Mouse (Mus musculus): ENCODE measurements around the gene Gm10322. TPM values are rescaled to one million over a fixed set of nuclear protein-coding genes. Genes with fewer than 3 reads are reported as not detected.

Gm10322 gene
- total RNA-seq, 2 experiments from 2014 or later, result not detected

GRCm38 (mm10) chr10:59642659-59643377 is 27.0 kb downstream of the Gm10322 start:
- DNase-seq (ENCODE audit: low spot score in 2 of 2), result no peak
- intact Hi-C loops (cut with DNase I), result no loop called here

GRCm38 (mm10) chr10:59643645-59644044 is 27.8 kb downstream of the Gm10322 start:
- intact Hi-C loops (cut with DNase I), result no loop called here
- no peak for DNase-seq (ENCODE audit: low spot score in 2 of 2)

GRCm38 (mm10) chr10:59644710-59645109 is 28.8 kb downstream of the Gm10322 start:
- DNase-seq (ENCODE audit: low spot score in 2 of 2), result no peak
- intact Hi-C loops (cut with DNase I), result loop anchor here (5.0 kb wide), 1 partner anchor 43 kb away; no protein-coding TSS in a partner anchor

- intact Hi-C loops (cut with DNase I), result loop anchor here (5.0 kb wide), 1 partner anchor 42 kb away; no protein-coding TSS in a partner anchor
- DNase-seq (ENCODE audit: low spot score in 2 of 2), result no peak
Measured at GRCm38 (mm10) chr10:59645153-59645552, 29.3 kb downstream of the Gm10322 start.

- no peak for DNase-seq (ENCODE audit: low spot score in 2 of 2)
- intact Hi-C loops (cut with DNase I), result loop anchor here (5.0 kb wide), 1 partner anchor 40 kb away; no protein-coding TSS in a partner anchor
Measured at GRCm38 (mm10) chr10:59646821-59647378, 31.0 kb downstream of the Gm10322 start.

GRCm38 (mm10) chr10:59656799-59657198 is 40.9 kb downstream of the Gm10322 start:
- intact Hi-C loops (cut with DNase I), result no loop called here
- no peak for DNase-seq (ENCODE audit: low spot score in 2 of 2)

- intact Hi-C loops (cut with DNase I), result no loop called here
- no peak for DNase-seq (ENCODE audit: low spot score in 2 of 2)
Measured at GRCm38 (mm10) chr10:59664765-59665164, 48.9 kb downstream of the Gm10322 start.

- DNase-seq (ENCODE audit: low spot score in 2 of 2), result peak; percentile 6 to 8
- intact Hi-C loops (cut with DNase I), result no loop called here
Measured at GRCm38 (mm10) chr10:59665503-59666291, 49.8 kb downstream of the Gm10322 start.

Other genes with a start within 250 kb of the Gm10322 start
- gene Gm10273, start 220.4 kb upstream of the Gm10322 start, total RNA-seq (2021), result 10 to 100 TPM; 39.0 to 45.6 TPM
- gene Pla2g12b, start 212.4 kb upstream of the Gm10322 start, total RNA-seq (2021), result not detected
- gene Oit3, start 174.3 kb upstream of the Gm10322 start, total RNA-seq (2021), result under 1 TPM; 0.30 to 0.84 TPM
- 10 to 100 TPM; 34.5 to 36.5 TPM for gene Mcu, start 629 bp downstream of the Gm10322 start, total RNA-seq (2021)
- 10 to 100 TPM; 87.9 to 94.2 TPM for gene Micu1, start 86.4 kb downstream of the Gm10322 start, total RNA-seq (2021)

All from left cerebral cortex, postnatal 36 days (tissue).